Mouse (Mus musculus) thymus, postnatal 14 days (tissue): ENCODE data around the gene Nol3.
A peak's percentile ranks its signal among the peaks of the same experiment; 100 is the strongest.

ENCODE experiments used
- DNase-seq: peaks from one replicate; pipeline ENCODE4 v3.0.0; 2021

Nol3 gene

DNA sequence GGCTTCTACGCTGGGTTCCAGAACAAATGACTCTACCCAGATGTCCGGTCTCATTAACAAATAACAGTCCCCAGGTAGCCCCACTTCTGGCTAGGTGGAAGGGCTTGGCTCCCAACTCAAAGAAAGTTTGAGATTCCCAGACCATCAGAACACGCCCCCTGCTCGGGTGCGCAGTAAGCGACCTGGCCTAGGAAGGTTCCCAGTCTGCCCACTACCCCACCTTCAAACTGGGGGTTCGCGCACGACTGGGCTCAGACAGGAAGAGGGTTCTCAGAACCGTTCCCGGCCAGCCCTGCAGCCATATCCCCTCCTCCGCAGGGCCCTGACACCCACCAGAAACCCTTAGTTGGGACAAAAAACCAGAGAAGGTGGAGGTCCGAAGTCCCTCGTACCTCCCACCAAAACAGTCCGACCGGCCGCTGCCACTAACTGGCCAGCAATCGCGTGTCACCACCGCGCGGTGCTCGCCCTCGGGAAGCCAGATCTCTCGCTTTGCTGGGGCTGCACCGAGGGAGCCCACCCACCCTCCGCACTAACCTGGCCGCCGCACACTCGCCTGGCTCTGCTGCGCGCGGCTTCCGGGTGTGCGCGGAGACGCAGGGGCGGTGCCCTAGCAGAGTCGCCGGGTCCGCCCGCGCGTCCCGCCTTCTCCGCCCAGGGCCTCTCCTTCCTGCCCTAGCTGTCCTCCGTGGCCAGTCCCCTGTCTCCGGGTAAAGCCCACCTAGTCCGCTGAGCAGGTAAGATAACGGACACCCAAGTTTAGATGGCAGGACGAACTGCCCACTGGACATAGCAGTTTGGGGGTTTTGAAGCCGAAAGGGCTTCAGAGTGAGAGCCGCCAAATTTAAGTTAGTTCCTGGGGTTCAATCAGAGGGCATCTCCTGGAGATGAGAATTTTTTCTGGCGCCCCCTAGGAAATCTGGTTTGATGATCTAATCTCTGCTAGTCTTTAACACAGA is 11.6 kb upstream of the Nol3 start, which contains the start of the genes Tradd and Fbxl8:
TSS of gene Tradd (minus strand) at position 586 of the 959 bp plus-strand sequence.
TSS of gene Fbxl8 (plus strand) at position 625 of the 959 bp plus-strand sequence.
- peak; percentile 81 for DNase-seq

DNA sequence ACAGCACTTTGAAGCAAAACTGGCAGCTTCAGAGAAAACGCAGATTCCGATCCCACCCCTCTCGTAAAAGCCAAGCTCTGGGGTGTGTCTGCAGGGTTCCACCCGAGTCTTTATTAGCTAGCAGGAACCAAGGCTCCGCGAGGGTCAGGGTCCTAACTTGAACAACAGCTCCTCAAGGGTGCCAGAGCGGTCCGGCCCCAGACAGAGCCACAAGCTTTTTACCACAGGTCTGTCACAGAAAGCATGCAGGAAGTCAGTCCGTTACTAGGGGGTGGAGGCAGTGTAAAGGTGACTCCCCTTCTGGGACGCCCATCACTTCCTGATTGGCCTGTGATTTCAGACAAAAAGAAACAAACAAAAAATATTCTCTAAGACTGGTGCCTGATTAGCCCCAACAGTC is 10.8 kb upstream of the Nol3 start:
- DNase-seq = peak; percentile 60

DNA sequence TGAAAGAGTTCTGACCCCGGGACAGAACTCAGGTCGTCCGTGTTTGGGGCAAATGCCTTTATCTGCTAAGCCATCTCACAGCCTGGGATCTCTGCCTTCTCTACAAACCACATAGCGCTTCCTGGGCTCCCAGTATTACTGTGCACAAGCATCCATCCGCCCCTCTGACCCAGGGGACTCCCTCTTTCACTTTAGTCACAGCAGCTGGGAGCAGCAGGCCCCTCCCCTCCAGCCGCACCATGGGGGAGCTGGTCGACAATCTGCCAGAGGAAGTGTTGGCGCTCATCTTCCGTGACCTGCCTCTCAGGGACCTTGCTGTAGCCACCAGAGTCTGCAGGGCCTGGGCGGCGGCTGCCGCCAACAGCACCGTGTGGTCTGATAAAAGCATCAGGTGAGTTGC is 9.2 kb upstream of the Nol3 start:
- peak; percentile 46 for DNase-seq

DNA sequence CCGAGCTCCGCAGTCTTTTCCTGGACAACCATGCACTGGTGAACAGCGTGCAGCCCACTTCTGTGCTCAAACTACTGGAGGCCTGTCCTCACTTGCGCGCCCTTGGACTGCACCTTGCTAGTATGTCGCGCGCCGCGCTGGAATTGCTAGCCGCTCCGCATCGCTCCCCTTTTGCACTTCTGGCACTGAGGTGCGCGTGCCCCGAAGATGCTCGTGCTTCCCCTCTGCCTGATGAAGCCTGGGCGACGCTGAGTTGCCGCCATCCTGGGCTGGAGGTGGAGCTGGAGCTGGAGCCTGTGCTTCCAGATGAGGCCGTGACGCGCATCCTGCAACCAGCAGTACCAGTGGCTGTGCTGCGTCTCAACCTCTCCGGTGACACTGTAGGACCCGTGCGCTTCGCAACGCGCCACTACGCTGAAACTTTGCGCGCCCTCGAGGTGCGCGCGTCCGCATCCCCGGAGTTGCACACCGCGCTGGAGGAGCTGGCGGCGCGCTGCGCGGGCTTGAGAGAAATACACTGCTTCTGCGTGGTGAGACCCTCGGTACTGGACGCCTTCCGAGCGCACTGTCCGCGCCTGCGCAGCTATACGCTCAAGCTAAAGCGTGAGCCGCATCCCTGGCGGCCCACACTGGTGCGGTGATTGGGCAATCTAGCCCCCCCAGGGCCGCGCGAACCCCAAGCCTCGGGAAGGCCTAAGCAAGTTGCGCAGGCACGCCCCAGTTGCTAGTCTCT is 7.4 kb upstream of the Nol3 start:
- peak; percentile 9 for DNase-seq

DNA sequence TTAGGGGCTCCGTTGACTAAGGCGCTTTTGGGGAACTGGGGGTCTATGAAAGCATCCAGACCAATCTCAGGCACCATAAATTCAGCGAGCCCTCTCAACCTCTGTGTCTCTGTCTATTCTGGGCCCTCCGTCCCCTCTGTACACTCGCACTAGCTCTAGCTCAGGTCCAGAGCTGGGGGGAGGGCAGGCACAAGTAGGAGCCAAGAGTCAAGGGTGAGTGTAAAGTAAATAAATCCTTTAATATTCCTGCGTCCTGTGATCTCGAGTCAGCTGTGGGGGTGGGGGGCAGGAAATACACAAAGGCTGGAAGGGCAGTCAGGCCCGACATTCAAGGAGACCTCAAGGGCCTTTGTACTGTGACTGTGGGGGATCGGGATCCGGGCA is 6.9 kb upstream of the Nol3 start:
- no peak for DNase-seq

- DNase-seq = no peak
Measured at GRCm38 (mm10) chr8:105269461-105269947, 6.4 kb upstream of the Nol3 start, which contains the start of gene Hsf4. Gene Hsf4 (plus strand): TSS chr8:105269801.

DNA sequence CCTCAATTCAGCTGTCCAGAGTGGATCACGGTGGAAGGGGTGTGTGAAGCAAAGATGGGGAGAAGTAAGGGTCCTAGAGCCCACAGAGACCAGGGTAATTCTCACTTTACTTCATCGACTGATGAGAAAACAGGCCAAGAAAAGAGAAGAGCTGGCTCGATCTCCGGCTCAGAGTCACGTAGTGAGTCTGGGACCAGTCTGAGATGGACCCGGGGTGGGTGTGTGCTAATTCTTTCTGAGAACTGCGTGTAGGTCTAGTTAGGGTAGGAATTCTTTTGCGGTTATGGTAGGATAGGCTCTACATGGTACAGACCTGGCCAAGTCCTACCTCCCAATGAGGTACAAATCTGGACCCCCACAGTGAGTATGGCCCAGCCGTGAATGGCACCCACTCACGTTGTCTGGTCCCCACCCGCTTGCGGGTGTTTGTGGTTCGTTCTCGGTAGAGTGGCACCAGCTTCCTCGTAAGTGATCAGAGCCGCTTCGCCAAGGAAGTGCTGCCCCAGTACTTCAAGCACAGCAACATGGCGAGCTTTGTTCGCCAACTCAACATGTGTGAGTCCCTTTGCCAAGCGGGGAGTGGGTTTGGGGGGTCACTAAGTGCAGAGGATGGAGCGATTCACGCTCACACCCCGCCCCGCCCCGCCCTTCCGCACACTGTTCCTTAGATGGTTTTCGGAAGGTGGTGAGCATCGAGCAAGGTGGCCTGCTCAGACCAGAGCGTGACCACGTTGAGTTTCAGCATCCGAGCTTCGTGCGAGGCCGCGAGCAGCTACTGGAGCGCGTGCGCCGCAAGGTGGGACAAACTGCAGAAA is 5.6 kb upstream of the Nol3 start:
- no peak for DNase-seq

DNA sequence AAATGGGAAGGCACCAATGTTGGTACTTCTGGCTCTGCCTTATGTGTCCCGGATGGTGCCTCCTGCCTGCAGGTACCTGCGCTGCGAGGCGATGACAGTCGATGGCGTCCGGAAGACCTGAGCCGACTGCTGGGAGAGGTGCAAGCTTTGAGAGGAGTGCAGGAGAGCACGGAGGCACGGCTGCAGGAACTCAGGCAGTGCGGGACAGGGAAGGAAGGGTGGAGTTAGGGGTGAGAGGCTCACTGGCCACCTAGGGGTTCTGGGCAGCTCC is 5.1 kb upstream of the Nol3 start:
- DNase-seq = no peak

GRCm38 (mm10) chr8:105275387-105275786 is 553 bp upstream of the Nol3 start:
- DNase-seq = no peak

DNA sequence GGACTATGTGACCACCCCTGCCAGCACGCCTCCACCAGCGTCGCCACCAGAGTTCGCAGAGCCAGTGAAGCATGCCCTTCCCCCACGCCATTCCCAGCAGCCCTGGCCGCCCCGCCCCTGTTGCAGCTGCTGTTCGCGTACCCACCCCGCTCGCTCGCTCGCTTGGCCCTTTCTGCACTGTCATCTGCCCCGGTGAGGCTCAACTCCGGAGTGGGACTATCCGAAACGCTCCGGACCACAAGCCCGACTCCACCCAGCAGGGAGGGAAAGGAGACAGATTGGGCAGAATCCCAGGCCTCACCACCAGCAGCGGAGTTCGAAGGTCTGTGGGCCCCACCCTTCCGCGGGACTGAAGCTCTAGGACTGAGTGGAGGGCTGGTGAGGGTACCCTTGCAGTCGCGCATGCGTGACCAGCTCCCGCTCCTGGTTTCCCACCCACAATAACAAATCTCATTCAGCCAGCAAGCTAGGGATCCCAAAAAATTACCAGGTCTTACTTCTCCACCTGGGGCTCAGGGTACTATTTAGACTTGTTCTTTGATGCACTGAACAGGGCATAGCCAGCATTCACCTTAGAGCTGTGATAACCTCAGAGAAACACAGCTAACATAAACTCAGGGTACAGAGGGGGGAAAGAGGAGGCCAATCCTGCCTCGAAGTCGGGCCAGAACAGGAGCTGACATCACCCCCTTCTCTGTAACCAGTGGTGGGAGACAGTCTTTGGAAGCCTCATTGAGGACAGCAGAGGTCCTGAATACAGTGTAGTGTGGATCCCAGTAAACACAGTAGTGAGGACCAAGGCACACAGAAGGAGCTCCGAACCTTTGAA is 566 bp downstream of the Nol3 start:
- DNase-seq = peak; percentile 66

DNA sequence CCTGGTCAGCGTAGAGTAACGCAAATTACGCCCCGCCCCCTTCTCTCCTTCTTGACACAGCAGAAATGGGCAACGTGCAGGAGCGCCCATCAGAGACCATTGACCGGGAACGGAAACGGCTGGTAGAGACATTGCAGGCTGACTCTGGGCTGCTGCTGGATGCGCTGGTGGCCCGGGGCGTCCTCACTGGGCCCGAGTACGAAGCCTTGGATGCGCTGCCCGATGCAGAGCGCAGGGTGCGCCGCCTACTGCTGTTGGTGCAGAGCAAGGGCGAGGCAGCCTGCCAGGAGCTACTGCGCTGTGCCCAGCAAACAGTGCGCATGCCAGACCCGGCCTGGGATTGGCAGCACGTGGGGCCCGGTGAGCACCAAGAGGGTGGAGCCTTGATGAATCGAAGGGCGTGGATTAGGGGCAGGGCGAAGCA is 3.0 kb downstream of the Nol3 start:
- peak; percentile 42 for DNase-seq

- DNase-seq = no peak
Measured at GRCm38 (mm10) chr8:105280567-105280966, 4.6 kb downstream of the Nol3 start.

GRCm38 (mm10) chr8:105281821-105282220 is 5.9 kb downstream of the Nol3 start:
- DNase-seq = no peak

- DNase-seq = no peak
Measured at GRCm38 (mm10) chr8:105282239-105282638, 6.3 kb downstream of the Nol3 start.

- peak; percentile 55 for DNase-seq
Measured at GRCm38 (mm10) chr8:105283074-105283473, 7.1 kb downstream of the Nol3 start.

DNA sequence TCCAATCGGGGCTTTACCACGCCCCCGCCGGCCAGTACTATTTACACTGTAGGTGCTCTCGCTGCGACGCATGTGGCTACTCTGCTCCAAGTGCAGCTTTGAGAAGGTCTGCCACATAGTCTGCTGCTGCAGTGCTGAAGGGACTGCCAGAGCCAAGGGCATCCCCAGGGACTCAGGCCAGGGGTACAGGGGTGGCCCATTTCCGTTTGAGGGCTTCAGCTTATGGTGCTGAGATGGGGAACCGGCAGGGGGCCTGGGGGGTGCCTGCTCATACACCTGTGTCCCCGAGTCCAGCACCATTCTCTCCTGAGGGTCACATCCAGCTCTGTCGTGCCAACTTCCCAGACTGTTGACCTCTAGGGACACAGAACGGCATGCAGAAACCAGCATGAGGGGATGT is 9.6 kb downstream of the Nol3 start:
- DNase-seq = no peak

- no peak for DNase-seq
Measured at GRCm38 (mm10) chr8:105286907-105287306, 11.0 kb downstream of the Nol3 start.

- no peak for DNase-seq
Measured at GRCm38 (mm10) chr8:105288231-105288630, 12.3 kb downstream of the Nol3 start.

DNA sequence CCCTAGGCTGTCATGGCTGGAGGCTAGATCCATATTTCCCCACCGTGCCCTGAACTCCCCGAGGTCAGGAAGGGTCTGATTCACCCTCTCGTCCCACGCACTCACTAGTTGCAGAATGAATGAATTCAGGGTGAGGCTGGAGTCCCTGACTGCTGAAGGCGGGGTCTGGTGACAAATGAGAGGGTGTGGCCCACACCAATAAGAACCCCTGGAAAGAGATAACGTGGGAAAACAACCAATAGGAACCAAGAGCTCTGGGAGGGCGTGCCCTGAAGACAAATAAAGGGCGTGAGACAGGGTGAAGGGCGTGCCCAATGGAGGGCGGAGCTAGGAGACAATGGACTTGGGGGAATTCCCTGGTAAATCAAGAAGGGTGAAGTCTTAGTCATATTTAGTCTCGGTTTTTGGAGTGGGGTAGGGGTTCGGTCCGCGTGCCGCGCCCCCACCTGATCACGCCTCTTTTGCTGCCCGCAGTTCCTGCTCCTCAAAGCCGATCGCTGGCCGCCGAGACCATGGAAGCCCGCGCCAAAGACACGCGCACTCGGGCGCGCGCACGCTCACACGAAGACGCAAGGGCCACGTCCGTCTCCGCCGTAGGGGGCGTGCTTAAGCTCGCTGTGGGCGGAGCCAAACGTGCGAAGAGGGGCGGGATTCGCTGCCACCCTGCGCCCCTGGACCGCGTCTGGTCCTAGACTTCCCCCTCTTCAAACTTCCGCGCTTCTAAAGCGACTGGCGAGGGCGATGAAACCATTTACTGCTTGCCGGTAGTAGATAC is 13.2 kb downstream of the Nol3 start:
- peak; percentile 97 for DNase-seq

DNA sequence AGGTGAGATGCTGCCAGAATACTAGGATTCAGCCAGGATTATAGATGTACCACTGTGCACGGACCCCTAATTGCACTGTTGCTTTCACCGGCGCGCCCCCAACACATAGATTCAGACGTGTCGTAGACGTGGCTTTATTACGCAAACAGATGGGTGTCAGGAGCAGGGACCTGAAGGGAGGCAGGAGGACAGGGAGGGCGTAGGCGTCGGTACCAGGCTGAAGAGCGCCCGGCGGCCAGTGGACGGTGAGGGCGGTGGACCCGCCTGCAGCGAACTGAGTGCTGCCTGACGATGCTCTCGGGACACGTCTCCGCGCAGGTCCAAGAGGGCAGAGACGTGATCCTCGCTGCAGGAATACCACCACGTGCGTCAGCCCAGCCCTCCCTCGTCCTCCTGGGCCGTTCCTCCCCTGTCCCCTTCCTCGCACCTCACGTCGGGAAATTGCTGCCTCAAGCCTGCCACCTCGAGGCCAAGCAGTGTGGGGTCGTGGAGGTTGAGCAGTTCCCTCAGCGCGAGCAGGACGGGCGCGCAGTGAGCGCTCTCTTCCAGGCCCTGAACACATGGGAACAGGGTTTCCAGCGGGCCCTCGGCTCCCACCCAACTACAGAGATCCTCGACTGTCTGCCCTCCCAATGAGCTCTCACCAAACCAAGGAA is 14.0 kb downstream of the Nol3 start, which contains the start of gene 4931428F04Rik:
TSS of gene 4931428F04Rik (minus strand) at position 60 of the 656 bp plus-strand sequence.
- peak; percentile 71 for DNase-seq
